Mouse (Mus musculus) embryo, embryonic 10 days (tissue): Measurements from ENCODE around the gene Stpg4.
A peak's percentile ranks its signal among the peaks of the same experiment; 100 is the strongest.

Experiments
- DNase-seq: peaks from one replicate; pipeline ENCODE4 v3.0.0-alpha.2; 2015; ENCODE audit warnings: low spot score

Stpg4 gene

GRCm38 (mm10) chr17:87378354-87379159 is 49.0 kb downstream of the Stpg4 start:
- peak; percentile 76 for DNase-seq

- DNase-seq = peak; percentile 65
Measured at GRCm38 (mm10) chr17:87377536-87377935, 50.0 kb downstream of the Stpg4 start.

DNA sequence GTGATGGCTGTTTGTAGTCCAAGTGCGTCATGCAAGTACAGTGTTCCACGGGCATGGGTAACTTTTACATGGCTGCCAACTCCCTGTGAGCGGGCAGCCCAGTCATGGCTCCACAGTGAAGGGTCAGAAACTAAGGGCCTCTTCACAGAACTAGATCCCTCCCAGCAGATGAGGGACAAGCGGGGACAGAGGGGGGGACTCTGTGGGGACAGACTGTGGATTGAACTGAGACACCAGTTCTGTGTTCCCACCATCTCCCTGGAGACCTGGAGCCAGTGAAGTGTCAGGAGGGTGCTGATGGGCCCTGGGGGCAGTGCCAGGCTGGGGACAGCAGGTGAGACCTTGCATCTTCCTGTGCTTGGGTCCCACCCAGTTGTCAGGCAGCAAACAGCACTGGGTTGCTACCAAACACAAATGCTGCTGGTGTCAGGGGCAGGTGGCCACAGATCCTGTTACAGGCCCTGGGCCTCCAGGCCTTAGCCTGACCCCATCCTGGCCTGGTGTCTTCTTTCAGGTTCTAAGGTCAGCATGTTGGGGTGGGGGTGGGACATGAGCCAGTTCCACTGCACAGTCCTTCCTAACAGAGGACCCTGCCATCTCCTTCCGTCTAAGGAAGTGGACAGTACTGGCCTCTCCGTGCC is 50.6 kb downstream of the Stpg4 start:
- DNase-seq = peak; percentile 73

DNA sequence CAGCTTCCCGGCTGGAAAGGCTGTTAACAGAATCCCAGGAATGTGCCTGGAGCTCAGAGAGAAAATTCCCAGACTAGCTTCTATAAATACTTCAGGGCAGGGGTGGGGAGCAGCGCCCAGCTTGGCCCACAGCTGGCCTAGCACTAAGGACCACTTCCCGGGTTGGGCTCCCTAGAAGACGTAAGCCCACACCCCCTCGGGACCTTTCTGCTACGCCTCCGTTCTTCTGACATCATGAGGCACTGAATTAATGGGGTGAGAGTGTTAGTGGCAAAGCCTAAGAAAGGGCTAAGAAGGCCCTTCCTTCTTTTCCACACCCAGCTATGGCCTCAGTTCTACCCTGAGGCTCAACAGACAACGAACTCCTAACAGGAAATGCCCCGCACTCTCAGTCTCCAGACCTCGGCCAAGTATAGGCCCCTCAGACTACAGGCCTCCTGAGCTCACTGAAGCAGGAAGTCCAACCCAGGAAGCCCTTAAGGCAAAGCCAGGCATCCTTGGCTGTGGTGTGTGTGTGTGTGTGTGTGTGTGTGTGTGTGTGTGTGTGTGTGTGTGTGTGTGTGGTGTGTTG is 51.5 kb downstream of the Stpg4 start:
- DNase-seq = peak; percentile 57

GRCm38 (mm10) chr17:87373327-87373726 is 54.2 kb downstream of the Stpg4 start:
- no peak for DNase-seq

GRCm38 (mm10) chr17:87372189-87372588 is 55.4 kb downstream of the Stpg4 start:
- no peak for DNase-seq

- no peak for DNase-seq
Measured at GRCm38 (mm10) chr17:87369270-87369759, 58.2 kb downstream of the Stpg4 start.

GRCm38 (mm10) chr17:87368481-87368880 is 59.1 kb downstream of the Stpg4 start:
- no peak for DNase-seq

DNA sequence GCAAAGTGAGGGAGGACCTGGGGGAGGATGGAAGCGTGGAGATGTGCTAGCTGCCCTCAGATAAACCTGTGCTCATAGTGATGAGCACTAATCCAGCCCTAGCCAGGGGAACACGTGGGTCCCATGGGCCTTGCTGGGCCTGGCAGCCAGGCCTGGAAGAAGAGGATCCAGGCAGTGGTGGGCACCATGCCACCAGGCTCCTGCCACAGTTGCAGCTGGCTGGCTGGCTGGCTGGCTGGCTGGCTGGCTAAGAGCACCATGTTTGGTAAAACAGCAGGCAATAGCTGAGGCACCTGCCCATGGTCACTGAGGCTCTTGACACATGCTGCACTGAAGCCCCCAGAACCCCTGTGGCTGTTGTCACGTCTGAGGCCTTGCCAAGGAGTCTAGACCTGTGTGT is 59.9 kb downstream of the Stpg4 start:
- DNase-seq = no peak

- no peak for DNase-seq
Measured at GRCm38 (mm10) chr17:87367228-87367627, 60.3 kb downstream of the Stpg4 start.

DNA sequence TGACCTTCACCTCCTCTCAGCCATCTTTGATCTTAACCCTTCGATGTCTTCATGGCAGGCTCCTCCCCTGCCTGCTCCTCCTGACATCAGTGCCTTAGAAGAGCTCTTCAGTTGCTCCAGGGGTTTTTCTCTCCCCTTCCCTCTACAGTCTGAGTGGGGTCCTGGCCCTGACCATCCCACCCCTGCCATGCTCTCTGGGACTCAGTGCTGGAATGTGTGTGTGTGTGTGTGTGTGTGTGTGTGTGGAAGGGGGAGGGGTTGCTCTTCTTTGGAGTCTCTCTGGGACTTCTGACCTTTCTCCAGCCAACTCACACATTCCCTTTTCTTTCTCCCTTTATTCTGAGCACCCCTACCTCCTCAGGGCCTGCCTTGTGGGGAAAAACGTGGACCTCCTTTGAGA is 61.0 kb downstream of the Stpg4 start:
- no peak for DNase-seq

DNA sequence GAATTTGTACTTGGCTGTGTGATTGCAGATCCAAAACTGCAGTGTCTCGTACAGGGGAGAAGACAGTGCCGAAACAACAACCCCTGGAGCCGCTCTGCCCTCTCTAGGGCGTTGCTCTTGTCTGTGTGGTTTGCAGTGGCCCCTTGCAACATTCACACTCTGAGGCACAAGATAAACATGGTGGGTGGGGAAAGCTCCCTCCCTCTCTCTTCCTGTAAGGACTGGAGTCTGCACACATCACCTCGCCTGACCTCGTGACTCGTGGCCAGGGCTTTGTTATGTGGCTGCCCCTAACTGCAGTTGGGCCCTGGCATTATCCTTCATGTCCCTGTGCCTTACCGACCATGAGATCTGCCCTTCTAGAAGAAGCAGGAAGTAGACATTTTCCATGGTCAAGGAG is 62.3 kb downstream of the Stpg4 start:
- no peak for DNase-seq

GRCm38 (mm10) chr17:87364108-87364507 is 63.4 kb downstream of the Stpg4 start:
- no peak for DNase-seq

- DNase-seq = no peak
Measured at GRCm38 (mm10) chr17:87361132-87361531, 66.4 kb downstream of the Stpg4 start.

DNA sequence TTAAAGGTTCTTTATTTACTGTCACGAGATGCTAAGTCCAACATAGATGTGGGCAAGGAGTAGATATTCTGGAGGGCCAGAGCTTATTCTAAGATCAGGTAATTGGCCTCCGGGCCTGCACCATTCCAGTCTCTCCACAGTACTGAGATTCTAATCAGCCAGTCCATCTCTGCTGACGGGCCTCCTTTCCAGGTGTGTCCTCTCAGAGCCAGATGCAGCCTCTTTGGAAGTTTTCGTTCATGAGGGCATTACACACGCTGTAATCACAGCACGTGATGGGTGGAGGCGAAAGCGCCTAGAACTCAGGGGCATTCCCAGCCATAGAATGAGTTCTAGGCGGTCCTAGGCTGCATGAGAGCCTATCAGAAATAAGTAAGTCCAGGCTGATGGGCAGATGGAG is 70.0 kb downstream of the Stpg4 start:
- no peak for DNase-seq

- DNase-seq = no peak
Measured at GRCm38 (mm10) chr17:87356261-87356660, 71.3 kb downstream of the Stpg4 start.

GRCm38 (mm10) chr17:87355456-87355855 is 72.1 kb downstream of the Stpg4 start:
- no peak for DNase-seq

DNA sequence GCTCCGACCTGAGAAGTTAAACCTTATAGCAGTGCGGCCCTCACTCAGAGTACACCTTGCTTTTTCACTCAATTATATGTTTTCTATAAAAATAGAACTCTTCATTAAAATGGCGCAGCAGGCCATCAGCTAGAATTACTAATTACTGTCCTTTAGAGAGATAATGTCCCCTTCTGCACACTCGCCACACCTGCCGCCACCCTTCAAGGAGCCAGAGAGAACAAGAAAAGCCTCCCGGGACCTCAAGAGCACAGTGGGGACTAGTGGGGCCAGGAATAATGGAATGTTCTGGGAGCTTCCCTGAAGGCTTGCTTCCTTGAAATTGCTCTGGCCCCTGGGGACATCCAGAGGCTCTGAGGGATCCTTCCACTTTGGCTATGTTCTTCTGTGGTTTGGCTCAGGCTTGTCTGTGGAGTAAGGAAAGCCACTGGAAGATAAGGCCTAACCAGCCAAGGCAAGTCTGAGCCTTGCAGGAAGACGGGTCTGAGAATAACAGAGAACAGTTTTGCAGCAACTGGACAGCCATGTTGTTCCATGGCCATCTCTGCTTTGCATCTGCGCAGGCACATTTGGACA is 73.7 kb downstream of the Stpg4 start:
- no peak for DNase-seq

- DNase-seq = peak; percentile 83
Measured at GRCm38 (mm10) chr17:87352898-87353225, 74.7 kb downstream of the Stpg4 start.

DNA sequence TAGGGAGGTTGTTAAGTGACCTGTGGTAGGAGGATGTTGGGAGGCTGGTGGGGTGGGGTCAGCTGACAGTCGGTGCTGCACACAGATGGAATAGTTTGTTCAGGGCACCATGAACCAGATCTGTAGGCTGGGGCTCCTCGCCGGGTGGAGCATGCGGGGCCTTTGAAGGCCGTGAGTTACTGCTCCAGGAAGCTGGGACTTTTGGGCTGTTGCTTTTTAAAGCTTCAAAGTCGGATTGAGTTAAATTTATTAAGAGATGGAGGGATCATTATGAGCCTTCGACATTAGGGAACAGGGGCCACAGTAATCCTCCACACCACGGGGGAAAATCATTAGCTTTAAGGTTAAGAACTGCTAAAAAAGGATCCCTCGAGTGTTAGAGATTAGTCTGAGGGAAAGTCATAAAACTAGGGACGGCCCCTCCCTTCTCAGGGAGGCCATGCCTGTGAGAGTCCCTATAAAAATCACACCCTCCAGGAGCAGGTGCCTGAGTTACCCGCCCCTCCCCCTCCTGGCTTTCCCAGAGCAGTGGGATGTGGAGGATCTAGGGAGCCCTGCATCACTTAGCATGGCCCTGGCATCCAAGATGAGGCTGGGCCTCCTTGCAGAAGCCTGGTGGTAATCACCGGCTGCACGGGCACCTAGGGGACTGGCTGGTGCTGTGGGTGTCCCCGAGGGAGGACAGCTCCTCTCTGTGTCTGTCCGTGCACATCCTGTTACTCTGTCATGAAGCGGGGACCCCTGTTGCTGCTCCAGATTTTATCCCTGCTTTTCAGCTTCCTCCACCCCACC is 75.2 kb downstream of the Stpg4 start:
- no peak for DNase-seq

GRCm38 (mm10) chr17:87351241-87352105 is 76.1 kb downstream of the Stpg4 start:
- no peak for DNase-seq
